Mouse (Mus musculus) lung, adult 2 months (tissue): ENCODE measurements at regions not wholly inside any gene's neighbourhood (a gene's known extent, or its start where the extent isn't known, plus 50 kb on each side); places are given as distances from the start of the nearest gene placed in this dataset.

ENCODE experiments used
- CTCF ChIP-seq: fragments of 200-500 bp; IDR thresholded peaks from 2 replicates; pipeline ENCODE4 v1.5.1; 2011; ENCODE audit warnings: mild to moderate bottlenecking, low read length, control low read depth; ENCODE audit not compliant: insufficient read depth
- POLR2A ChIP-seq: fragments of 200-500 bp; IDR thresholded peaks from 2 replicates; pipeline ENCODE4 v1.6.1; 2011; ENCODE audit warnings: low read depth, mild to moderate bottlenecking, control low read depth, low read length, borderline replicate concordance; ENCODE audit errors: extremely low read depth

DNA sequence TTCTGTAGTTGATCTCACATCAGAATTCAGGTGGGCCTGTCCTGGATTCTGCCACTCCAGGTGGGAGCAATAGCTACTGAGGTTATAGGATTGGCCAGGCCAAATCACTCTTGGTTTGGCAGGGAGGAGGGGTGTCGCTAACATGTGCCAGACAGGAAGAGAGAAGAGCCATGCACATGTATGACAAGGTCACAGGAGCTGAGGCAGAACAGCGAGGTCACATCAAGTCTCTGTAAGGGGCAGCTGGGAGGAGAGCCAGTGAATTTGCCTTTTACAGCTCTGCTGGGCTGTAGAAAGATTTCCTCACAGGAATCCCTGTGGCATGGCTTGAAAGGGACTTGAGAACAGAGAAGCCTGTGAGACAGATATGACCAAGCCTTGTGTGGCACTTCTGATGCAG lies 96.3 kb upstream of the Prok2 start:
- no peak for TF ChIP-seq CTCF
- TF ChIP-seq POLR2A = no peak
